Mouse (Mus musculus): ENCODE data around the gene Gpx5.

GRCm38 (mm10) chr13:21264366-21264765, 28.2 kb downstream of the Gpx5 start:
- TF ChIP-seq CTCF (IDR thresholded peaks at IDR 0.05; ENCODE audit: low read depth, low read length): no peak
- no peak for TF ChIP-seq POLR2AphosphoS5 (IDR thresholded peaks at IDR 0.05; ENCODE audit: insufficient replicate concordance, low read depth, low read length)
